Mouse (Mus musculus): ENCODE data around the gene Lyrm1. TPM values are rescaled to one million over a fixed set of nuclear protein-coding genes. Genes with fewer than 3 reads are reported as not detected.

The Lyrm1 gene
- total and polyA plus RNA-seq, 3 experiments, result 4.6 to 10.9 (median 7.9) TPM

DNA sequence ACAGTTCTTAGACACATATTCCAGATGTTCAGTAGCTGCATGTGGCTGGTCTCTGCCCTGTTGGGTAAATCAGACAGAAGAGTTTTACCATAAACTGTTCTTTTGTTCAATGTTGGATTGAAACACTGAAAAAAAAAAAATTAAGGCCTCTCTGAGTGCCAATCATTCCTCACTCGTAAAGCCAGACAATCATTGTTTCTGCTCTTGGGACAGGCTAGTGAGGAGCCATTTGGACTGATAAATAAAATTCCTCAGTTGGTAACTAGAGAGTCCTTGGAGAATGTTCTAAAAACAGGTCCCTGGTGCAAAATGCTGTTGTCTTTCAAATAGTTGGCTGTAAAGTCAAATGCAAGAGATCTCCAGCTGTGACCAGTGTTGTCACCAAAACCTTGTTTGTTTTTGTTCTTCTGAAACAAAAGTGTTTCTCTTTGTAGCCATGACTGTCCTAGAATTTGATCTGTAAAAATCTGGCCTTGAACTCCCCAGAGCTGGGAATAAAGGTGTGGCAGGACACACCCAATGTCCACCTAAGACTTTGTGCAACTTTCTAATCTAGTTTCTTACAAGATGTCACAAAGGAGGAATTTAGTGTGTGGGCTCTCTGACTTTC lies 2.7 kb downstream of the Lyrm1 start:
- Histone ChIP-seq H3K9ac (ENCODE audit: insufficient read depth, low read depth) (no peak overlapping the region), H3K9me3 (replicated peaks; ENCODE audit: low read length) (no peaks in the 10 kb centered on the region), H3K27ac (ENCODE audit: insufficient read depth, low read depth) (no peak overlapping the region), H3K27me3 (replicated peaks) (no peaks in the 10 kb centered on the region), H3K79me2 (replicated peaks; ENCODE audit: control insufficient read depth, extremely low read depth, insufficient read depth, poor library complexity, severe bottlenecking) (no peaks in the 10 kb centered on the region; the same call in 1 of the 2 replicates), H3K4me1 (ENCODE audit: control insufficient read depth in 1 of 2, insufficient read depth in 2 of 2) (peaks cover 2 to 37% of the 10 kb centered on the region in 2 experiments; a peak in 3 of 4 replicates), H3K4me3 (replicated peaks in 1 of 3; ENCODE audit: low read depth in 2 of 3, low read length in 2 of 3, poor library complexity in 1 of 3) (no peak overlapping the region), H3K4me2 (ENCODE audit: insufficient read depth, low read depth, poor library complexity, severe bottlenecking) (no peak overlapping the region), H3K36me3 (replicated peaks in 1 of 2; ENCODE audit: control insufficient read depth in 1 of 2, insufficient read depth in 1 of 2, low read length in 1 of 2) (peaks cover 0 to 5% of the 10 kb centered on the region in 2 experiments)
- DNase-seq (ENCODE audit: extremely low read depth), result no peak
- no peak for TF ChIP-seq MYC (IDR thresholded peaks at IDR 0.05; ENCODE audit: low read depth, low read length)
- TF ChIP-seq BHLHE40 (IDR thresholded peaks at IDR 0.05; ENCODE audit: low read depth, low read length), result no peak
- TF ChIP-seq RAD21 (IDR thresholded peaks at IDR 0.05; ENCODE audit: low read depth, low read length), result no peak
- no peak for TF ChIP-seq E2F4 (IDR thresholded peaks at IDR 0.05; ENCODE audit: insufficient replicate concordance, low read depth, low read length)
- TF ChIP-seq CHD1 (IDR thresholded peaks at IDR 0.05; ENCODE audit: low read depth, low read length), result no peak
- dilution Hi-C loops (cut with MboI; ENCODE audit: extremely low pct_ligation_motif_present, extremely low pct_unique_long_range_greater_than_20kb, low sequenced_read_pairs) (no loop called here), in situ Hi-C loops (cut with MboI; ENCODE audit: low pct_ligation_motif_present, low pct_unique_long_range_greater_than_20kb, low sequenced_read_pairs) (no loop called here)

DNA sequence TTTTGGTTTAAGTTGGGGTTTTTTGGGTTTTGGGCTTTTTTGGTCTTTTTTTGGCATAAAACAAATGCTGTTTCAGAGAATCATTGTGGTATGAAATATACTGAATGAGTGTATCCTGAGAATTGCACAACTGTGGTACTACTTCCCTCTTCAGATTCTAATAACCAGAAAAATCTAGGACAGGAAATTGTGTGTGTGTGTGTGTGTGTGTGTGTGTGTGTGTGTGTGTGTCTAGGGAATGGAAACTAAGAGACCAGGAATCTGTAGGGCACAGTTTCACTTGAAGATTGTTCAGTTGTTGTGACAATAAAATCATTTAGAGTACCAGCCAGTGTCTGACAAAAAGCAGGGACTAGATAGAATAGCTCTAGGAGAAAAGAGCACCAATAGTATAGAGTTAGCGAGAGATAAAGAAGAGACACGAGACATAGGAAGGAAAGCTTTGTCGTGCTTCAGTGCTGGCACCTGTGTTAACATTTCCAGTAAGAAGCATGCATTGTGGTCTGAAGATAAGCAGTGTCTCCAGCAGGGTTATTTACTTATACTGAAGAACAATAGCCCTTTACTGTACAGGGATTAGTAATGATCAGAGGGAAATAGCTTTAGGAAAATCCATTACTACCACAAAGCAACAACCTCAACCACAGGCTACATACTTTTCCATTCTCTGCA lies 3.9 kb downstream of the Lyrm1 start:
- Histone ChIP-seq H3K4me3 (replicated peaks in 1 of 3; ENCODE audit: low read depth in 2 of 3, low read length in 2 of 3, poor library complexity in 1 of 3) (no peak overlapping the region), H3K9ac (ENCODE audit: insufficient read depth, low read depth) (no peak overlapping the region), H3K79me2 (replicated peaks; ENCODE audit: control insufficient read depth, extremely low read depth, insufficient read depth, poor library complexity, severe bottlenecking) (no peaks in the 10 kb centered on the region; the same call in 1 of the 2 replicates), H3K4me2 (ENCODE audit: insufficient read depth, low read depth, poor library complexity, severe bottlenecking) (no peak overlapping the region), H3K27ac (ENCODE audit: insufficient read depth, low read depth) (no peak overlapping the region), H3K27me3 (replicated peaks) (no peaks in the 10 kb centered on the region), H3K4me1 (ENCODE audit: control insufficient read depth in 1 of 2, insufficient read depth in 2 of 2) (peaks cover 2 to 35% of the 10 kb centered on the region in 2 experiments; a peak in 3 of 4 replicates), H3K9me3 (replicated peaks; ENCODE audit: low read length) (no peaks in the 10 kb centered on the region), H3K36me3 (replicated peaks in 1 of 2; ENCODE audit: control insufficient read depth in 1 of 2, insufficient read depth in 1 of 2, low read length in 1 of 2) (peaks cover 0 to 5% of the 10 kb centered on the region in 2 experiments)
- TF ChIP-seq E2F4 (IDR thresholded peaks at IDR 0.05; ENCODE audit: insufficient replicate concordance, low read depth, low read length) (no peak), EP300 (IDR thresholded peaks at IDR 0.05; ENCODE audit: low read length) (peak; percentile 65; the same call in 1 of the 2 replicates), NELFE (IDR thresholded peaks at IDR 0.05; ENCODE audit: low read depth, low read length) (no peak), BHLHE40 (IDR thresholded peaks at IDR 0.05; ENCODE audit: low read depth, low read length) (peak; percentile 18; the same call in 1 of the 2 replicates), IRF4 (IDR thresholded peaks at IDR 0.05; ENCODE audit: low read depth, low read length) (peak; percentile 40; the same call in 1 of the 2 replicates), ZKSCAN1 (IDR thresholded peaks at IDR 0.05; ENCODE audit: borderline replicate concordance, low read depth, low read length) (no peak)
- DNase-seq (ENCODE audit: extremely low read depth), result no peak
- dilution Hi-C loops (cut with MboI; ENCODE audit: extremely low pct_ligation_motif_present, extremely low pct_unique_long_range_greater_than_20kb, low sequenced_read_pairs) (no loop called here), in situ Hi-C loops (cut with MboI; ENCODE audit: low pct_ligation_motif_present, low pct_unique_long_range_greater_than_20kb, low sequenced_read_pairs) (no loop called here)

Measured in CH12.LX (cell line).